Mouse (Mus musculus) liver, adult 2 months (tissue): Measurements from ENCODE around the gene Ccdc61. TPM values are rescaled to one million over a fixed set of nuclear protein-coding genes. Genes with fewer than 3 reads are reported as not detected.

Source experiments
- DNase-seq: peaks from one replicate; pipeline ENCODE4 v3.0.0-alpha.2; 2011; ENCODE audit warnings: low read depth, low spot score; ENCODE audit errors: extremely low read depth
- H3K27ac ChIP-seq: fragments of 200-500 bp; replicated peaks from 2 replicates; pipeline ENCODE4 v1.5.1; 2012; ENCODE audit warnings: low read depth, mild to moderate bottlenecking, control low read depth, inconsistent platforms, low read length; ENCODE audit not compliant: insufficient read depth
- H3K27me3 ChIP-seq: fragments of 200-500 bp; 2 replicates; pipeline ENCODE4 v1.6.1; 2012; ENCODE audit warnings: mild to moderate bottlenecking, moderate library complexity, low read length, inconsistent platforms; ENCODE audit not compliant: control insufficient read depth, insufficient read depth
- H3K36me3 ChIP-seq: fragments of 200-500 bp; 2 replicates; pipeline ENCODE4 v1.6.1; 2012; ENCODE audit warnings: low read length, inconsistent platforms; ENCODE audit not compliant: control insufficient read depth, insufficient read depth
- H3K4me1 ChIP-seq: fragments of 200-500 bp; 2 replicates; pipeline ENCODE4 v1.6.1; 2011; ENCODE audit warnings: low read length; ENCODE audit not compliant: control insufficient read depth, insufficient read depth
- H3K4me3 ChIP-seq: fragments of 200-500 bp; 2 replicates; pipeline ENCODE4 v1.5.1; 2011; ENCODE audit warnings: low read depth, mild to moderate bottlenecking, control low read depth, low read length, moderate library complexity; ENCODE audit not compliant: insufficient read depth
- H3K79me2 ChIP-seq: fragments of 200-500 bp; 2 replicates; pipeline ENCODE4 v1.6.1; 2012; ENCODE audit warnings: inconsistent platforms, mild to moderate bottlenecking, low read length, moderate library complexity; ENCODE audit not compliant: control insufficient read depth, insufficient read depth
- H3K9ac ChIP-seq: fragments of 200-500 bp; 2 replicates; pipeline ENCODE4 v1.6.1; 2012; ENCODE audit warnings: low read depth, mild to moderate bottlenecking, control low read depth, inconsistent platforms, low read length
- CTCF ChIP-seq: fragments of 200-500 bp; IDR thresholded peaks from 2 replicates; pipeline ENCODE4 v1.5.1; 2011; ENCODE audit warnings: low read depth, low read length, control low read depth
- POLR2A ChIP-seq: fragments of 200-500 bp; IDR thresholded peaks from 2 replicates; pipeline ENCODE4 v1.6.1; 2011; ENCODE audit warnings: low read length, control low read depth; ENCODE audit not compliant: insufficient read depth; ENCODE audit errors: extremely low read depth
- WGBS: fragments of 180-500 bp; shearing (Covaris S2); methylation state at CpG from one replicate; pipeline ENCODE4 v1.1.7; 2018; 5-methylcytosine and 5-hydroxymethylcytosine counted together
- polyA plus RNA-seq: library from polyadenylated mRNA; depleted of rRNA; stranded (reverse); fragments of >200 nt; gene quantifications from 2 replicates; pipeline ENCODE4 v1.2.3, GENCODE M21; 2012
- total RNA-seq: library from RNA; depleted of rRNA; stranded (reverse); fragments of >200 nt; gene quantifications from 2 replicates; pipeline ENCODE4 v1.2.3, GENCODE M21; 2014

Gene Ccdc61
- total and polyA plus RNA-seq, 2 experiments, result 5.6 to 12.0 TPM

DNA sequence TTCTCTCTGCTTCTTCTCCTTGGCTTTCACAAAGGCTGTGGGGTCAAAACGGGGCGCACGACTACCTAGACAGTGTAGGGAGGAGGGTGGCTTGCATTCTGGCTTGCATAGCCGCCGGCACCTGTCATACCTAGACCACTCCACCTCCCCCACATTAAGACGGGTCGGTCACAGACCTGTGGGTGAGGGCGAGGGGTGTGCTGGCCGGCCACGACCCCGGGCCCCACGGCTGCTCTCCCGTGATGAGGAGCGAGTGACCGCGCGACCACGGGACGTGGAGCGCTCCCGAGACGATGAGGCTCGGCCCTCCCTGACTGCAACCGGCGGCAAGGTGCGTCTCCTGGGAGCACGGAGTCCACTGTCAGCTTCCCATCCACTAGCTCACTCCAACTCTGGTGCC lies 17.2 kb downstream of the Ccdc61 start:
- Histone ChIP-seq H3K9ac (no peak overlapping the region), H3K79me2 (no peaks in the 10 kb centered on the region), H3K27me3 (no peaks in the 10 kb centered on the region), H3K4me3 (no peak overlapping the region), H3K27ac (no peak overlapping the region), H3K36me3 (no peaks in the 10 kb centered on the region), H3K4me1 (peaks cover 10% of the 10 kb centered on the region; the same call in 1 of the 2 replicates)
- 26% methylated on average over 27 of the region's 27 CpGs for WGBS
- DNase-seq, result no peak
- TF ChIP-seq POLR2A (no peak), CTCF (no peak)

DNA sequence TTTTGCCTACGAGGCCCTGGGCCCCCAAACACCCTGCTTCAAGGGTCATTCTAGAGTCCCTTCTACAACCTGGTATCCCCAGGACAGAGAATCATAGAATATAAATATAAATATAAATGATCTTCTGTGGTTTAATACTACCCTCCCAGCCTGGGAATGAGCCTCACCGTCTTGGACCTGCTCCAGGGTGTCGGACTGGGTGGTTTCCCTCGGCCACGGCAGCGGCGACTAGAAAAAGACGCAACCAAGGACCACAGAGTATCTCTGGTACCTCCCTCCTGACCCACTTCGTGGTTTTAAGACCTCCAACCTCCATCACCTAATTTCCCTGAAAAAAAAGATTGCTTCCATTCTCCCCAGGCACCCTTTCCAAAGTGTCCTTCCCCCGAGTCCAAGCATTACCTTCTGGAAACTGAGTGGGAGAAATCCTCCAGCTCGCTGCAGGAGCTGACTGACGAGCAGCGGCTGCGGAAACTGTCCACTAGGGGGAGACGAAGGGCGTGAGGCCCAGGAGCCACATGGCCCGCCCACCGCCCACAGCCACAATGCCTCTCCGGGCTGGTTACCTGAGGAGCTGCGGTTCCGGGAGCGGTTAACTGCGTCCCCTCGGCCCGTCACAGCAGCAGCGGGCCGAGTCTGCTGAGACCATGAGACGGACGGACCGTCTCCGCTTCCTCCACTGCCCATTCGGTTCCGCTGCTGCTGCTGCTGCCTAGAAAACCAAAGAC lies 18.2 kb downstream of the Ccdc61 start:
- Histone ChIP-seq H3K27me3 (no peaks in the 10 kb centered on the region), H3K4me1 (peaks cover 10% of the 10 kb centered on the region; the same call in 1 of the 2 replicates), H3K79me2 (no peaks in the 10 kb centered on the region), H3K27ac (no peak overlapping the region), H3K4me3 (peak overlapping the region; percentile 54), H3K9ac (peak overlapping the region; percentile 59), H3K36me3 (no peaks in the 10 kb centered on the region)
- 20% methylated on average over 33 of the region's 33 CpGs for WGBS
- TF ChIP-seq CTCF, result peak; percentile 93
- no peak for TF ChIP-seq POLR2A
- DNase-seq, result peak; percentile 60

GRCm38 (mm10) chr7:18890848-18891247 lies 19.4 kb downstream of the Ccdc61 start:
- H3K9ac ChIP-seq, result no peak overlapping the region
- no peaks in the 10 kb centered on the region for H3K36me3 ChIP-seq
- no peak for DNase-seq
- 95% methylated on average over 8 of the region's 8 CpGs for WGBS
- TF ChIP-seq CTCF (no peak), POLR2A (no peak)
- H3K4me1 ChIP-seq, result peaks cover 10% of the 10 kb centered on the region; the same call in 1 of the 2 replicates
- H3K79me2 ChIP-seq, result no peaks in the 10 kb centered on the region
- H3K27me3 ChIP-seq, result no peaks in the 10 kb centered on the region
- no peak overlapping the region for H3K27ac ChIP-seq
- H3K4me3 ChIP-seq, result no peak overlapping the region

DNA sequence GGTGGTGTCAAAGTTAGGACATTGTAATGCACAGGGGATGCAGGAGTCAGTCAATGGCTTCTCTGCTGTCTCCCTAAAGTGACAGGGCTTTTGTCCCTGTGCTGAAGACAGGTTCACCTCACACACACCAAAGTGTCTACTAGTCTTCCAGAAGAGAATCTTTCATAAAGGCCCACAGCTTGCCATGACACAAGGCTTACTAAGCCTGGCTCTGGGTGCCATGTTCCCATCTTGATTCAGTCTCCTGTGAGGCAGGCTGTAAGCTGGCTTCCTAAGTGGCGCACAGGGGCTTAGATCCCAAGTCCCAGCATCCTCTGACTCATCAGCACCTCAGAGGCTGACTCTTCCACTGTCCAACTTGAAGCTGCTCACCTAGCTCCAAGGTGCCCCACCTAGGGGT lies 23.3 kb downstream of the Ccdc61 start:
- no peak for DNase-seq
- Histone ChIP-seq H3K4me1 (0 out of 2 replicates have a peak, but pooled peaks cover 1% of the 10 kb centered on the region), H3K9ac (no peak overlapping the region), H3K79me2 (no peaks in the 10 kb centered on the region), H3K27ac (no peak overlapping the region), H3K27me3 (no peaks in the 10 kb centered on the region), H3K36me3 (no peaks in the 10 kb centered on the region), H3K4me3 (no peak overlapping the region)
- WGBS, result 100% methylated on average over 1 of the region's 1 CpGs
- no peak for TF ChIP-seq POLR2A
- TF ChIP-seq CTCF, result no peak

GRCm38 (mm10) chr7:18884745-18885422 lies 25.3 kb downstream of the Ccdc61 start:
- WGBS, result 62% methylated on average over 13 of the region's 13 CpGs
- Histone ChIP-seq H3K79me2 (no peaks in the 10 kb centered on the region), H3K27me3 (no peaks in the 10 kb centered on the region), H3K27ac (no peak overlapping the region), H3K9ac (no peak overlapping the region), H3K36me3 (no peaks in the 10 kb centered on the region), H3K4me3 (peak overlapping the region; percentile 18; the same call in 1 of the 2 replicates), H3K4me1 (0 out of 2 replicates have a peak, but pooled peaks cover 1% of the 10 kb centered on the region)
- TF ChIP-seq POLR2A (no peak), CTCF (no peak)
- DNase-seq, result no peak
